Mouse (Mus musculus) cerebellum, adult 2 months (tissue): ENCODE measurements at regions not wholly inside any gene's neighbourhood (a gene's known extent, or its start where the extent isn't known, plus 50 kb on each side); places are given as distances from the start of the nearest gene placed in this dataset.

Experiments used
- CTCF ChIP-seq: fragments of 200-500 bp; IDR thresholded peaks from 2 replicates; pipeline ENCODE4 v1.5.1; 2011; ENCODE audit warnings: low read depth, mild to moderate bottlenecking, control low read depth, low read length, moderate library complexity, borderline replicate concordance; ENCODE audit not compliant: insufficient read depth
- POLR2A ChIP-seq: fragments of 200-500 bp; IDR thresholded peaks from 2 replicates; pipeline ENCODE4 v1.6.1; 2011; ENCODE audit warnings: low read length, control low read depth, borderline replicate concordance; ENCODE audit not compliant: insufficient read depth

DNA sequence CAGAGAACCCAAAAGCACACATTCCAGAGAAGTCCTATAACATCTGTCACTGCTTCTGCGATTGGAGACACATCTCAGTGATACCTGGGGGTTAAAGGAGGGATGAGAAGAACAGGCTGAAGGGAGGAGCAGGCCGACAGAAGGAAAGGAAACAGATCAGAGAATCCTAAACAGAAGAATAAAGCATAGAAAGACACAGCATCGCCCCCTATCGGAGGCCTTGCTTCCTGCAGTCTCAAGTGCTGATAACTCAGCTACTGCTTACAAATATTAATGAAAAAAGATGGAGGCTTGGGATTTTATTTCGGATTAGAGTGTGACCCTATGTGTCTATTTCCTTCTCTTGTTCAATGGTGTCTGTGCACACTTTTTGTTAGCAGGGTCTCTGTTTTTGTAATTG is 255.6 kb upstream of the Gm5148 start:
- TF ChIP-seq CTCF (no peak), POLR2A (no peak)
